Mouse (Mus musculus) right cerebral cortex, adult 18-20 months (tissue): ENCODE data around the gene Cfap126.
"Not testable (repeated sequence)": the region's sequence is repeated elsewhere in the genome, so short reads cannot be mapped to it uniquely, and the experiment has no call there.

ENCODE experiments used
- DNase-seq: peaks from one replicate; pipeline ENCODE4 v3.0.0; 2022; ENCODE audit warnings: mixed read lengths

Cfap126 gene

DNA sequence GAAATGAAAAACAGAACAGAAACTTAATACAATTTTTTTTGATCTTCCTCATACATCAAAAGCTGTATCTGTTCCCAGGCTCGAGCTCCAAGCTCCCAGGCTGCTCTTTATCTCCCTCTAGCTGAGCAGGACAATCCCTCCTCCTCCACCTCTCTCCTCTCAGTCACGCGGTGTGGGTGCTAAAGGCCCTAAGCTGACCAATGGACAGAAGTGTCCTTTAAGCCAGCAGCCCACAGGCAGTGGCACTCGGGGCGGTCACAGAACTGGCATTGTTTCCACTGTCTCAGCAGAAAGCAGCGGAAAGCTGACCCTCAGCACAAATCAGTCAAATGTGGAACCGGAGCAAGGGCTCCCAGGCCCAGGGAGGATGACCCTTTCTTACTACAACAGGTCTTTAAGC, 15.5 kb downstream of the Cfap126 start:
- peak; percentile 52 for DNase-seq

DNA sequence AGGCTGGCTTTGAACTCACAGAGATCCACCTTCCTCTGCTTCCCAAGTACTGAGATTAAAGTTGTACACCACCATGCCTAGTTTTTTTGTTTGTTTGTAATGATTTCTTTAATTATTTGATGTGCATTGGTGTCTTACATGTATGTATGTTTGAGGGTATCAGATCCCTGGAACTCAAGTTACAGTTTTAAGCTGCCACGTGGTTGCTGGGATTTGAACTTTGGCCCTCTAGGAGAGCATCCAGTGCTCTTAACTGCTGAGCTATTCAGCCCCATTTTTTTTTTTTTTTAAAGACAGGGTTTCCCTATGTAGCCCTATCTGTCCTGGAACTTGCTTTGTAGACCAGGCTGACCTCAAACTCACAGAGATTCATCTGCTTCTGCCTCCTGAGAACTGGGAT, 17.3 kb downstream of the Cfap126 start:
- DNase-seq: no peak

GRCm38 (mm10) chr1:171135600-171135999, 21.9 kb downstream of the Cfap126 start:
- no peak for DNase-seq

GRCm38 (mm10) chr1:171137486-171138155, 23.9 kb downstream of the Cfap126 start:
- DNase-seq: not testable (repeated sequence)

GRCm38 (mm10) chr1:171142981-171143380, 29.3 kb downstream of the Cfap126 start:
- DNase-seq: not testable (repeated sequence)

GRCm38 (mm10) chr1:171149974-171150760, 36.4 kb downstream of the Cfap126 start, which contains the start of the genes Sdhc and Mpz:
Sdhc (minus strand) TSS chr1:171150603.
Mpz (plus strand) TSS chr1:171150711.
- DNase-seq: peak; percentile 95

DNA sequence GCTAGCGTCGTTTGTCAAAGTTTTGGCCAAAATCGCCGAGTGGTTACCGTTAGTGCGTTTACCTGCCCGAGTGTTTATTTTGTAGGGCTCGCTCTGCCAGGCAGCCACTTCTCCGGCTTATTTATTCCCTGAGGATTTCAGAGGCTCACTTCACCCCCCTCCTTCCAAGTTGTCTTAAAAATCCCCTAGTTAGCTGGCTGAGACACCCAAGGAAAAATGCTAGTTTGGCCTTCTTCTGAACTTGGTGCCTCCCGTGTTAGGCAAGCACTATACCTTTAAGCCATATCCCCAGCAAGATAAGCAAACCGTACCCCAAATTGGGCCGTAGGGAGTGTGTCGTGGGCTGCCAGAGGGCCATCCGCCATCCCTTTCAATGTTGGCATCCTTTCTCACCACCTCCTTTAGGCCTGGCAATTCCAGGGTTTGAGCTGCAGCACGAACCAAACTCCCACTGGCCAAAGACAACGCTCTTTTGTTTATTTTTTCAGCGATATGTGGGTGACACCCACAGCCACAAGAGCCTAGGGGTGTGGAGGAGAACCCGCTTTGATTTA, 37.2 kb downstream of the Cfap126 start:
- DNase-seq: peak; percentile 58

DNA sequence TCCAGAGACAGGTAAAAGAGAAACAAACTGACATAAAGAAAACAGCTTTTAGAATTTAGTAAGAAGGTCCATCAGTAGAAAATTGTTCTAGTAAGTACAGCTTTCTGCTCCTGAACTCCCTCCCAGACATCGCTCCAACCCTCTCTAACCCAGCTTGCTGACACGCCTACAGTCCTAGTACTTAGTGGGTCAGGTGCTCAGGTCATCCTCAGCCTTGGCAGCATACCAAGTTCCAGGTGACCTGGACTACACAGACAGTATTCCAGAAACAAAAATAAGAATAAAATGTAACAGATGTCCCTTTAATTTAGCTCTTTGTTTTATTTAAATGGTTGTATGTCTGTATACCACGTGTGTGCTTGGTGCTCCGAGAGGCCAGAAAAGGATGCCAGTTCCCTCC, 38.2 kb downstream of the Cfap126 start:
- no peak for DNase-seq

DNA sequence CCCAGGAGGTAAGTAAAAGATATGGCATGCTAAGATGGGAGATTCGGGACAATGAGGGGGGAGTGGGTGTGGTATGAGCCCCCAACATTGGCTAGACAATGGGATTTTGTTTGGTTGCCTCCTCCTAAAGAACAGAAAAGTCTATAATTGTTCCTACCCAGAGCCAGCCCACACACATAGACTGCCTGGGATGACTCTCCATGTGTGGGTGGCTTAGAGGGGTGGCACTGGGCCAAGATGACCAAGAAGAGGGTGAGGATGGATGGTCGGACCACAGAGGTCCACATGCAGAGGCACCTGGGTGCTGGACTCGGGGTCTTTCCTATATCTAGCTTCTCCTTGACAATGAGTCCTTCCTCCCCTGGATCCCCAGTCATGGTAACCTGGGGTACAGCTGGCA, 42.9 kb downstream of the Cfap126 start:
- peak; percentile 25 for DNase-seq

DNA sequence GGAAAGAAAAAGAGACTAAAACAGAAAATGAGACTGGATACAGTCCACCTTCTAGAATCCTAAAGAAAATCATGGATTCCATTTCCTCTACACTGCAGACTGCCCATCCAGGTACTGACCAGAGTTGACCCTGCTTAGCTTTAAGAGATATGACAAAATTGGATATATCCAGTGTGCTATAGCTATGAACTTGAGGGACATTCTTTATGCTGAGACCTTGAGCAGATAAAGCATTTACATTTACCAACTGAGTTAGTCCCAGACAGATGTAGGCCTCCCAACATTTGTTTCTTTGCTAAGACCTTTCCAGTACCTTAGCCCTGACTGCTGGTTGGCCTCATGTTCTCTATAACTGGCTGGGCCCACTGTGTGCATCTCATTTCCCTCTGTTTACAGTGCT, 44.2 kb downstream of the Cfap126 start:
- no peak for DNase-seq

GRCm38 (mm10) chr1:171159485-171159975, 45.8 kb downstream of the Cfap126 start:
- no peak for DNase-seq

DNA sequence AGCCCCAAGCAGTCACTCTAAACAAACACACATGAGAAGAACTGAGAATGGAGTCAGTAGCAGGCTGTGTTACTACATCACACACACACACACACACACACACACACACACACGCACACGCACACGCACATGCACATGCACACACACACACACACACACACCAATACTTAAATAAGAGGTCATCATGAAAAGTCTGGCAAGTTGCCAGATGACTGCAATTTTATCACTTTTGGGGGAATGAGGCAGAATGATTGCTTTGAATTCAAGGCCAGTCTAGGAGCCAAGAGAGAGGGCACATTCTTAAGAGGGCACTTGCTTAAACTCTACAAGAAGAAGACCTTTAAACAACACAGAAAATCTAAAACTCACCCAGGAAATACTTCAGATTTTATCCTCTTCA, 48.8 kb downstream of the Cfap126 start:
- no peak for DNase-seq

DNA sequence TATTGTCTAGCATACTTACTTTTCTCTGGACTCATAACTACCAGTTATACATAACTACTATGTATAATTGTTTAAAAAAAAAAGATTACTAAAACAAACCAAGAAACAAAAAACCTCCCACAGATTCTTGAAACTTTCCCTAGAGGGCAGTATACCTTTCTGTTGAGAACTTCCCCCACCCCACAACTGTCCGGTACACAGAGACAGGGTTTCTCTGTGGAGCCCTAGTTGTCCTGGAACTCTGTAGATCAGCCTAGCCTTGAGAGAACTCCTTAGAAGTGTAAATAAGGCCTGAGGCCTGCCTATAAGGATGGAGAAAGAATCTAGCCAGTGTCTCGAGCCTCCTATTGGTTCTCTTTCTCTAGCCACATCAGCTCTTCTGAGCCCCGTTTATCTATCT, 50.5 kb downstream of the Cfap126 start:
- DNase-seq: no peak

DNA sequence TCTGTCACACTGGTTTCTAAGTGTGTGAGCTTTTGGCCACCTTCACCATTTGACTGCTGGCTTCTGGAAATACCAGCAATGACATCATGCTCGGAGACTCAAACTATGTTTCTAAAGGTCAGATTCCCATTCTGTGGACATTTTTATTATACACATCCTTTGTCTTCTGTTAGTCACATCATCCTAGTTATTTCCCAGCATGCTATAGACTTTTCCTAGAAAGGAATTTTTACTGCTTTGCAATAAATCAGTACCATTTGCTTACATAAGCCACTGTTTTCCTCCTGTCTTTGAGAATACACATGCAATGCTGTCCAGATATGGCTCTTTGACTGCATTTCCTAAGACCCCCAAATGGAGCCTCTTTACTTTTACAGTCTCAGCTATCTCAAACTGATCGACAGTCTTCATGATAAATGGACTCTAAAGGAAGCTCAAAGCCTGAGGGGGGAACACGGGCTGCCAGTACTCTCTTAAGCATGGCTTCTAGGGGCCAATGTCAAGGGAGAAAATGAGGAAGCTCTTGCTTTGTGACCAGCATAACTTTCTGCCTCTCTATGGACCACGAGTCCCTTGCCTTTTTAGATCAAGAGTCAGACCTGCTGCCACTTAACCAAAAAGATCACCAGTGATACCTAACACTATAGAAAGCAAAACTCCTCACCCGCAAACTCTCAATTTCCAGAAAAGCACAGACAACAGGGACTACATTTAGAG, 52.1 kb downstream of the Cfap126 start:
- DNase-seq: no peak

DNA sequence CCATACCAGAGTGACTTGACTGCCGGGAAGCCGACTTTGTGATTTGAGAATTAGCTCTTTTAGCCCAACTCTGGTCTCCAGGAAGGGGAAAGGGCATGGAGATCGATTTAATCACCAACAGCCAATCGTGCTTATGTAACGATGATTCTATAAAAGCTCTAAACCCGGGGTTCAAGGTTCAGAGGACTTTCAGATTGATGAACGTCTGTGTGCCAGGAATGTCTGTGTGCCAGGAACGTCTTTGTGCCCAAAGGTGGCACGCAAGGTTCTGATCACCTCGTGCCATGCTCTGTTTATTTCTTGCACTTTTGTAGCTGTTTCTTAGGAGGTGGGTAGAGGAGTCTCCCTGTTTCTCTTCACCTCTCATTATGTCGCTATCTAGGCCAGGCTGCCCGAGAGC, 55.2 kb downstream of the Cfap126 start:
- DNase-seq: no peak

DNA sequence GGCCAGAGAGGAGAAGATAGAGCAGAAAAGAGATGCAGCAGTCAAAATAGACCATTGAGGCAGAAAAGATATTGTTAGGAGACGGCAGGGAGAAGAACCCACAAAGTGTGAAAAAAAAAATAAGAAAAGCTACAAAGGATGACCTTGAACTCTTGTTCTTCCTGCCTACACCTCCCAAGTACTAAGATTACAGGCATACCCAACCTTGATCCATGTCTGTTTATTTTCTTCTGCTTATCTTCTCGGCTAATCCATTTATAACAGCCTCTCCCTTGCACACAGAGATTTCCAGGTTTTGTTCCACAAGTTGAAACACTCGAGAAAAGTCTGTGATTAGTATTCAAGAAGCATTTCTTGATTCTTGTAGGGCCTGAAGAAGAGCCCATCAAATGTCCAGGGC, 56.2 kb downstream of the Cfap126 start:
- DNase-seq: no peak

DNA sequence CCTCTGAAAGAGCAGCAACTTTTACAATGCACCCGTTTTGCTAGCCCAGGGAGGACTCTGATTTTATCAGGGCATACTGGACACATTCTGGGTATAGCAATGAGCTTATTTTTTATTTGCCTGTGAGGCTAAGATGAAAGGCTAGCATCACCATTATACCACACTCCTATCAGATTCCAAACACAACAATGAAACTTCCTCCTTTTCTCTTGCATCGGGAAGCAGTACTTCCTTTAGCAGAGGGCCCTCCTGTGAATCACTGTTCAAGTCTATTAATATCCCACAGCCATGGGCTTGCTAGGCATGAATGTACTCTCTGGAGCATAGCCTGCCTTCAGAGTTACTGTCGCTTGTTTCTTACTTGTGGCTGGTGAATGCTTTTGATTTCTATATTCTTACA, 57.4 kb downstream of the Cfap126 start:
- no peak for DNase-seq

- DNase-seq: peak; percentile 39
Measured at GRCm38 (mm10) chr1:171172779-171173178, 59.1 kb downstream of the Cfap126 start.
